Mouse (Mus musculus): ENCODE measurements around the gene Gm10642.

GRCm38 (mm10) chr9:70666811-70667210 lies 10.8 kb downstream of the Gm10642 start:
- no peak for TF ChIP-seq CTCF (IDR thresholded peaks at IDR 0.05; ENCODE audit: low read depth, low read length)
- TF ChIP-seq TAL1 (conservative IDR thresholded peaks at IDR 0.05; ENCODE audit: low read depth, low read length): no peak
- no peak for TF ChIP-seq POLR2AphosphoS5 (IDR thresholded peaks at IDR 0.05; ENCODE audit: insufficient replicate concordance, low read depth, low read length)
- no peak for TF ChIP-seq GATA1 (IDR thresholded peaks at IDR 0.05; ENCODE audit: borderline replicate concordance, low read length)
- TF ChIP-seq GATA2 (IDR thresholded peaks at IDR 0.05; ENCODE audit: borderline replicate concordance, low read depth, low read length): no peak

Data from G1E (cell line).